Mouse (Mus musculus): ENCODE results near the gene Fam234b.
A peak's percentile ranks its signal among the peaks of the same experiment; 100 is the strongest.

Fam234b gene

DNA sequence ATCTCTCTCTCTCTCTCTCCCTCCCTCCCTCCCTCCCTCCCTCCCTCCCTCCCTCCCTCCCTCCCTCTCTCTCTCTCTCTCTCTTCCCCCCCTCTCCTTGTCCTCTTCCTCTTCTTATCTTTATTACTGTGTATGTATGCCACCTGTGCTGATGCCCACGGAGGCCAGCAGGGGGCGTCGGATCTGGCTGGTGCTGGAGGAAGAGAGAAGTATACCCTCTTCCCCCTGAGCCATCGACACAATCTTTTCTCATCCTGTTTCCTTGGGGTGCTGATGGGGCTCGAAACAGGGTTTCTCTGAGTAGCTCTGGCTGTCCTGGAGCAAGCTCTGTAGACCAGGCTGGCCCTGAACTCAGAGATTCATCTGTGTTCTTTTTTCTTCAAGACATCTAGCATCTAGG lies 14.9 kb upstream of the Fam234b start:
- DNase-seq (ENCODE audit: low read depth, low spot score), result peak; percentile 70

DNA sequence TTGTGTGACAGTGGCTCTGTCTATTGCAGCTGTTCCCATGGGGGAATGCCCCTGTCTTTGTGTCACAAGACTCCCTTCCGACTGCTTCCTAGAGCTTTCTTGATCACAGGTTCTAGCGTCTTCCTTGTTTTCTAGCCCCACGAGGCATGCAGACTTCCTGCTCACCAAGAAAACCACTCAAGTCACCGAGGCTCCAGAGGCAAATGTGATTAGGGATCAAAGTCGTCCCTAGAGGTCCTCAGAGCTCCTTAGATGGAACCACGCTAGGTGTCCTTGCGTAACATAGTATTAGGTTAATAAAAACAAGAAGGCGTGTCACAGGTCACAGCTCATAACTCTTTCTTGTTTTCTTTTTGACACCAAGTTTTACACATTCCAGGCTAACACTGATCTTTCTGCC lies 13.8 kb upstream of the Fam234b start:
- no peak for DNase-seq (ENCODE audit: low read depth, low spot score)

DNA sequence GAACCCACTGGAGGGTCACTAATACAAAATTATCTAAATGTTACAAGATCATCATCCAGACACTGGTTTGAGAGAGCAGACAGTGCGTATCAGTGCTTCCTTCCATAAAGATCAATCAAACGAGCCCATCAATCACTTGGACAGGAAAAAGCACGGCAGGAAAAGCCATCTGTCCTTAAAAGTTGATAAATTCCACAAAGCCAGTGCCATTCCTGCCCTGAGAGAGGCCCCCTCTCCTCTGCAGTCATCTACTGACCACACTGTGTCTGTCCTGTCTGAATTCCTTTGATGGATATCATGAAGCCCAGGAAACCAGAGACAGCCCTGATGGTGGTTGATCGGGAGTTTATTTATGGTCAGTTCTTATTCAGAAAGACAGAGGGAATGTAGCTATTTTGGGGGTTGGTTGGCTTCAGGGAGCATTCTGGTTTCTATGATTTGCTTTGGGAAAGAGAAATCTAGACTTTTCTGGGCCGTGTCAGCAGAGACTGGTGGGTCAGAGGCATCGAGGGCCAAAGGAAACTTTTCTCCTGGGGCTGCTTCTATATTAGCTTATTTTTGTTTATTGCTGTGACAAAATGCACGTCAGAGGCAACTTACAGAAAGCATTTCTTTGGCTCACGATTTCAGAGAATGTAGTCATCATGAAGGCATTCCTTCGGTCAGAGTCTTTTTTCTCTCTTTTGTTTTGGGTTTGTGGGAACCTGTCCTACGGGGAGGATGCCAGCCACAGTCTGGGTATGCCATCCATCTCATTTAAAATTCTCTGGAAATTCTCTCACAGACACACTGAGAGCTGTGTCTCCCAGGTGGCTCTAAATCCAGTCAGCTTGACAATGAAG lies 10.5 kb upstream of the Fam234b start:
- DNase-seq (ENCODE audit: low read depth, low spot score), result no peak

DNA sequence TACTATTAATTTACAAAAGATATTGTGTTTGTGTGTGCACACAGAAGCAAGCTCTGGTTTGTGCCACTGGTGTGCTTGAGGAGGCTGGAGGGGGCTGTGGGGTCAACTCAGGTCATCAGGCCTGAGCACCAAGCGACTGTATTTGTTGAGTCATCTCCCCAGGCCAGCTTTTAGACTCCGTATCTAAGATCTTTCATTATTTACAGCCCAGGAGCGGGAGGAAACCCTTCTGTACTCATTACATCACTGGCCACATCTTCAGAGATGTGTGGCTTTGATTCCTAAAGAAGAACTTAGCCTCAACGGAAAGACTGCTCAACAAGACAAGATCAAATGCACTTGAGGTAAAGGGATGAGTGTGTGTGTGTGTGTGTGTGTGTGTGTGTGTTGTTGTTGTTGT lies 9.1 kb upstream of the Fam234b start:
- DNase-seq (ENCODE audit: low read depth, low spot score), result no peak

DNA sequence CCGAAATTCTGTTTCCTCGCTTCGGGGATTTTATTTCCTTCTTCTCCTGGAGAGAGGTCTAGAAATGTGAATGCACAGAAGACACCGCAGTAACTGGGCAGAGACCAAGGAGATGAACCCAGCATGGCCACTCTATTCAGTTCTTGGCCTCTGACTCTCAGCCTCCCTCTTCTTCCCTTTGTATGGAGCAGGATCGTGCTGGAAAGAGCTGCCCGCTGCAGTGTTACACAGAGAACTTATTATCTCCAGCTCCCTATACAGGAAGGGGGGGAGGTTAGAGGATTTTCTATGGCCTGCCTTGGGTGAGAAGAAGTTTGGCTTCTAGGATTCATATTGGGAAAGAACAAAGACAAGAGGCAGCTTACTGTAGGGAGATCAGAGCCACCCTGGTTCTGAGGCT lies 7.7 kb upstream of the Fam234b start:
- DNase-seq (ENCODE audit: low read depth, low spot score), result no peak

DNA sequence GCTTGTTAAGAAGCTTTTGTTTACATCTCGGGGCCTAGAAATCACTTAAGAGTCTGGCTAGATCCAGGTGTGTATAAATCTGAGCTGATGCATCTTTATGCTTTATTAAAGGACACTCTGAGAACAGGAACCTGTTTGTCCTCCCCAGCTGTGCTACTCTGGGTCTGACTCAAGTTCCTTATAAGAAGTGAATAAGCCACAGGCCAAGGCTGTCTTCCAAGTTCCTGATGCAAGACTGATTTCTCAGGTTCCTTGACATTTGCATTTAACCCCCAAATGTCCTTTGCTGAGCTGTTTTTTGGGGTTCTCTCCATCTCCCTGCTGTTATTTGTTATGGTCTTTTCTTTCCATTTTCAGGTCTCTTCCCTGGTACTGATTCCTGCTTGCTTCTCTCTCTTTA lies 5.9 kb upstream of the Fam234b start:
- DNase-seq (ENCODE audit: low read depth, low spot score), result no peak

DNA sequence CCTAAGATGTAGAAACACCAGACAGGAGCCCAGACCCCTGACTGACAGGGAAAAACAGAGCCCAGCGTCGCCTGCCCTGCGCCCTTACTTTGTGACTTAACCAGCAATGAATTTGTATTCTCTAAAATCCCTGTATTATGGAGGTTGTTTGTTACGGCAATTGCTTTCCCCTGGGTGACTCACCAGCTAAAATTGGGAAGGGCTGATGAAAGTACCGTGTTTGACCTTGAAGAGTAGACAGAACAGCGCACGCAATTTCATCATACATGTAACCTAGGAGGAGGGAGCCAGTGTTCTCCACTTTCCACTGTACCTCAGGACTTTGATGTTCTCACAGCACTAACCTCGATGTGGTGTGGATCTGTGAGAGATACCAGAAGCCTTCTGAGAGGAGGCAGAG lies 4.8 kb upstream of the Fam234b start:
- peak; percentile 21 for DNase-seq (ENCODE audit: low read depth, low spot score)

DNA sequence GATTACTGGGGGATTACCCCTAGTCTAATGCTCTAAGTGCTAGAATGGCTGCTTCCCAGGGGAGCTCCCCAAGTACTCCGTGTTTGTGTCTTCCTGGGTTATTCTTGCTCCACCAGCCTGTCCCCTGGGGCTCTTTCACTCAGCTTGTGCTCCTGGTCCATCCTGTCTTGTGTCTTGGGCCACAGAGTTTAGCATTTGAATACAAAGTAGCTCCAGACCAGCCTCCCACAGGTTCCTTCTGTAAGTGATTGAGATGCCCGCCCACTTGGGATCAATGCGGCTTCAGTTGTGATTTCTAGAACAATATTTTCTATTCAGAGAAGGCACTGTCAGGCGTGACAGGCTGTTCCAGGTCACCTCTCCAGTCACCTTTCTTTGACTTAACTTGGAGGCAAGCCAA lies 4.0 kb upstream of the Fam234b start:
- peak; percentile 77 for DNase-seq (ENCODE audit: low read depth, low spot score)

DNA sequence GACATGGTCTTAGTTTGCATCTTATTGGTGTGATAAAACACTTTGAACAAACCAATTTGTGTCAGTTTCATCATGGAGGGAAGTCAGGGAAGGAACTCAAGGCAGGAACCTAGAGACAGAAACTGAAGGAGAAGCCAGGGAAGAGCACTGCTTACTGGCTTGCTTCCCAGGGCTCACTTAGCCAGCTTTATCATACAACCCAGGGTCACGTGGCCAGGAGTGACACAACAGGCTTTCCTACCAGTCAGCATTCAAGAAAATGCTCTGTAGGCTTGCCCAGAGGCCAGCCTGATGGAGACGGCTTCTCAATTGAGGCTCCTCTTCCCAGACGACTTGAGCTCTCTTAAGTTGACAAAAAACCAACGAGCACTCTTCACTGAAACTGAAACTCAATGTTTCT lies 2.9 kb upstream of the Fam234b start:
- DNase-seq (ENCODE audit: low read depth, low spot score), result no peak

DNA sequence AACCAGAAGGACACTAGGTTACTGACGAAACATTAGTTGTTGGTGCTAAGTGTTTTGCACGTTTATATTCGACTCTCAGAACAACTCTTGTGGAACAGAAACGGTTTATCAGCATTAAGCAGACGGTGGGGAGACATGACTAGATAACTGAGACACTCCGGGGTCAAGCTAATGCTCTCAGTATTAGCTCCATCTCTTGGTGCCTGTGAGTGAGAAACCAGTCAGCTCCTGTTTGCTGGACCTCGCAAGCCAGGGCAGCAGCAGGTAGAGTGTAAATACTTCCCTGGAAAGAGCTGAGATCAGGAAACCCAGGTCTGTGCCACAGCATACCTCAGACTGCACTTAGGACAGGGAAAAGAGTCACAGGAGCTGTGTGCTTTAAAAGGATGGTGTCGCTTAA lies 1.1 kb upstream of the Fam234b start:
- DNase-seq (ENCODE audit: low read depth, low spot score), result no peak

DNA sequence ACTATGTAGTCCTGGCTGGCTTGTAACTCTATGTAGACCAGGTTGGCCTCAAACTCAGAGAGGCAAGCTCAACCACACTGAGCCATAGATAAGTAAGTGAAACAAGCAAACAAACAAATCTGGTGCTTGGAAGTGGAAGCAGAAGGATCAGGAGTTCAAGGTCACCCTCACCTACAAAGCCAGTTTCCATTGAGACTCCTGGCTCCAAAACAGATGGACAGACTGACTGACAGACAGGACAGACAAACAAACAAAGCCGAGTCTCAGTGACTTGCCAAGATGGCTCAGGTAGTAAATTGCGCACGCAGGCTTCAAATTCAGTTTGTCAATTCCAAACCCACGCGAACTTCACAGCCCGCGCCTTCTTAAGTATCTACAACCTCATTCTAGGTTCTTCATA lies 331 bp upstream of the Fam234b start:
- DNase-seq (ENCODE audit: low read depth, low spot score), result peak; percentile 42

DNA sequence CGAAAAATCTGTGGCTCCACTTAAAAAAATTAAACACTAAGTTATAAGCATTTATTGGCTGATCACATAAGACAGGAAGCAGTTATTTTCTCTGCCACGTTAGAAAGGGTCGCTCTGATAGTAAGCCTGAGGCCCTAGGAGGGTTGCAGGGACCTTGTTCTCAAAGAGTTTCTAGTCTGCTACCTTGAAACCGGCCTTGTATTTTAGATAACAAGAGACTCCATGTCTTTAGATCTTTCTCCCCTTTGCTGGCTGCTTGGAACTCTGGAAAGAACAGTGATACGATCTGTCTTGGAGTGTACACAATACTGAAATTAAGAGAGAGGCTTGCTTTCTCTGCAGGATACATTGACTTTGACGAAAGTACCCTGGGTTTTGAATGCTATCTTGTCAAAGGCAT lies 949 bp downstream of the Fam234b start:
- no peak for DNase-seq (ENCODE audit: low read depth, low spot score)

DNA sequence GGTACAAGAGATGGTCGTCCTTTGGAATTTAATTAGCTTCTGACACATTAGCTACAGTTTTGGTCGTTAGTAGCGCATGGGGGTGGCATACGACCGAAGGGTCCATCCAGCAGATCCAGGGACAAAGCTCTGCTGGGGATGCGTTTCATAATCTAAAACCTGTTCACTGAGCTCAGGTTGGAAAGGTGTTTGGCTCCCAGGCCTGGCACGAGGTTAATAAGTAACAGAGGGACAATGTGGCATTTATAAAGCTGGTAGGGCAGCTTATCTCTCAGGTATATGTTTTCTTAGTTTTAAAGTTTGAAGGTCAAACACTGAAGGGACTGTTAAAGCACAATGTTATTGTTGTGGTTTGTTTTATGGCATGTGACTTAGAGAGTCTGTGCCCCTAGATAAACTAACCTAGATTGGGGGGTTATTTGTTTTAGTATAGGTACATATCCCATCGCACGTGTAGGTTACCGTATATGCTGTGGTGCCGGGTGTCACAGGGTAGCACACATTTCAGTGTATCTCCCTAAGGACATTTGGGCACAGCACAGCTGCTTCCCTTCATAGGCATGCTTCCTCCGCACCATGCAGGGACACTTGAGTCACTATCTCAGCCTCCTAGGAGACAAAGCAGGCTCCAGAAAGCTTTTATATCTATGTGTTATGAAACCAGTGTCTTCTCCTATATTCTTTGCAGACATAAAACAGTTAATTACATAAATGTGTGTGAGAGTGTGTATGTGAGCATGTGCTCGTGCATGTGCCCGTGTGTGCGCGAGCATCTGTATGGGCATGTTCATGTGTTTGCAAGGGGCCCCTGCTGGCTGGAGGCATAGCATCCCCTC lies 2.6 kb downstream of the Fam234b start:
- no peak for DNase-seq (ENCODE audit: low read depth, low spot score)

DNA sequence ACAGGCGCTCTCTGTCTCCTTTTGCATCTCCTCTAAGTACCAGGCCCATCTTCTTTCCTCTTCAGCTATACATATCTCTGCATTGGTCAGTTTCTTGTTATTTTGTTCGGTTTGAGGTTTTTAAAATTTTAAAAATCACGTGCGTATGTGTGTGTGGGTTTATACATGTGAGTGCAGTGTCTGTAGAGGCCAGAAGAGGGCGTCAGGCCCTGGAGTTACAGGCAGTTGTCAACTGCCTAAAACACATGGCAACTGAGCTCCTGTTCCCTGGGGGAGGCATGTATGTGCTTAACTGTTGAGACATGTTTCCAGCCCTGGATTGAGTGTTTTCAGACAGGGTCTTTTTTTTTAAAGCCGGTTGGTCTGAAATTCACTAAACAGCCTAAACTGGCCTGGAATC lies 4.9 kb downstream of the Fam234b start:
- DNase-seq (ENCODE audit: low read depth, low spot score), result peak; percentile 81

DNA sequence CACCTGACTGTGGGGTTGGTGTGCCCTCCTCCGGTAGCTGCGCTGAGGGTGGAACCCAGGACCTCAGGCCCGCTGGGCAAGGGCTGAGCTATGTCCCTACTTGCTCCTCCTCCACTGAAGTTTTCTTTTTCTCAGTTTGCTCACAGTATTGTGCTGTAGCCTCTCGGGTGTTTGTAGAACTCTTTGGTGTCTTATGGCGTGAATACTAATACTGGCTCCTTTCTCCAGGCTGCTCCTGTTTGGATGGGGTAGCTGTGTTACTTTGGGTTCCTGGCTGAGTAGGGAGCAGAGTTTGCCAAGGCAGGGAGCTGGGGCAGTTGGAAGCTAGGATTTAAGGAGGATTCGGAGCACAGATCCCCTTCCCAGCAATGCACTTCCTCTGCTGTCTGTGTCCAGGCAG lies 6.0 kb downstream of the Fam234b start:
- DNase-seq (ENCODE audit: low read depth, low spot score), result no peak

DNA sequence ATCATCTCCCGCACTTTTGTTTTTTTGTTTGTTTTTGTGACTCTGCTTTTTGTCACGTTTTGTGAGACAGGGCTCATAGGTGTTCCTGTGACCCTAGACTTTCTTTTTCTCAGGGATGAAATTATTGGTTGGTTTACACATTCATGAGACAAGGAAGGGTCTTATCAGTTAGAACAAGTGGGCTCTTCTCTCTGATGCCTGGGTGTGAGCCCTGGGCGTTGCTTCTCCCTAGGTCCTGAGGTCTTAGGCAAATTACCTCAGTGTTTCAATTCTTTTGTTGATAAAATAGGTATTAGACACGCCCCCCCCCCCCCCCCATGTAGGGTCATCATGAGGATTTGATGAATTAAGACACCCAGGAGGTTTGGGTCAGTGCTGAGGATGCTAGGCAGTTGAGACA lies 7.1 kb downstream of the Fam234b start:
- DNase-seq (ENCODE audit: low read depth, low spot score), result no peak

DNA sequence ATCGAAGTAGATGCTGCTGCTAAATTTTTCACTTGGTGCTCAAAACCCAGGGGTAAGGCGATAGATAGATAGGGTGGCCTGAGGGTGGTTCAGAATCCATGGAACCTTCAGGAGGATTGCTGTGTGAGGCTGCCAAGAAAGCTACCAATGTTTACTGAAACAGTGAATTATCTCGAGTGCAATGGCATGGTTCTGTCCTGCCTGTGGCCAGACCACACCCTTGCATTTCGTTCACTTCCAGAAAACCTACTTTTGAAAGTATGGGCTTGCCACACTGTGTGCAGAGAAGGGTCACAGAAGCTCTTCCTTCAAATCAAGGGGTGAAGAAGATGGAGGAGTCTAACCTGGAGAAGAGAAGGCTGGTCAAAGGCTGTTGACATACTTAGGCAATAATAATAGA lies 8.0 kb downstream of the Fam234b start:
- DNase-seq (ENCODE audit: low read depth, low spot score), result no peak

DNA sequence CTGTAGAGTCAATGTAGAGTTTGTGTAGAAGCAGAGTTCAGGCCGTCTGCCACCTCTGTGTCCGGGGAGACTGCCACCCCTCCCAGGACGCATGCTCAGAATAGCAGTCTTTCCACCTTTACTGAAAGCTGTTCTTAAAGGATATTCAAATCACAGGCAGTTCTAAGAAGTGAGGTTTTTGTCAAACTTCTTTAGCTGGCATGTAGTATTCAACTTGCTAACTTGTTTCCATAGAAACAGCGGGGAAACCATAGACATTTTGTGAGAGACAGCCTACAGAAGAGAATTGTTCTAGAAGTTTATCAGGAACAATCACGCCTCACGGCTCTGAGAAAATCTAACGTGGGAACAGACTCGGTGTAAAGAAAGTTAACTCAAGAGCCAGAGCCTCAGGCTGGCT lies 9.1 kb downstream of the Fam234b start:
- no peak for DNase-seq (ENCODE audit: low read depth, low spot score)

DNA sequence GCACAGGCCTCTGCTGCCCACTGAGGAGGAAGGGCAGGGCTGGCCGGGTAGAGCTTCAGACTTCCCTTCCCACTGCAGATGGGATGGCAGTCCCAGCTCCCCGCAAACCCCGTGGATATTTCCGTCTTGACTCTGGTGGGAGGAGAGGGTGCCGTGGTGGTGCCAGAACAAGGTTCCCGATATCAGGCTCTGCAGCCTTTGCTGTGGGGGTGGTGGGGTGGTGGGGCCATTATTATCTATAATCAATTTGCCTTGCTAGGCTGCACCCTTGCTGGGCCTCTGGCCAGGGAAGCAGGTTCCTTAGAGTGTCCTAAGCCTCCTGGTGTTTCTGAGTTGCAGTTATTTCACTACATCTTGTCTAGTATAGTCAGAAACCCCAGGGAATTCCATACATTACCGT lies 13.4 kb downstream of the Fam234b start:
- no peak for DNase-seq (ENCODE audit: low read depth, low spot score)

DNA sequence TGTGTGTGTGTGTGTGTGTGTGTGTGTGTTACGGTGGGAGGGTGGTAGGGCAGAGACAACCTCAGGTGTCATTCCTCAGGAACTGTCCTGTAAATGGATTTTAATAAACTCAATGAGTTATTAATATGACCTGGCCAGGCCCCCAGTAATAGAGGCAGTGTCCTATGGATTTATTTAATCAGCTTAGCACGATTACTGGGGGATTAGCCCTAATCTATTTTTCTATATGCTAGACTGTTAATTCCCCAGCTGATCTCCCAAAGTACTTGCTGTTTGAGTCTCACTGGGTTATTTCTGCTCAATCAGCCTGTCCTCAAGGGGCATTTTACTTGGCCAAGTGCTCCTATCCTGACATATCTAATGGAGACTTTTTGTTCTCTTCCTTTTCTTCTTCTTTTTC lies 14.9 kb downstream of the Fam234b start:
- DNase-seq (ENCODE audit: low read depth, low spot score), result no peak

DNA sequence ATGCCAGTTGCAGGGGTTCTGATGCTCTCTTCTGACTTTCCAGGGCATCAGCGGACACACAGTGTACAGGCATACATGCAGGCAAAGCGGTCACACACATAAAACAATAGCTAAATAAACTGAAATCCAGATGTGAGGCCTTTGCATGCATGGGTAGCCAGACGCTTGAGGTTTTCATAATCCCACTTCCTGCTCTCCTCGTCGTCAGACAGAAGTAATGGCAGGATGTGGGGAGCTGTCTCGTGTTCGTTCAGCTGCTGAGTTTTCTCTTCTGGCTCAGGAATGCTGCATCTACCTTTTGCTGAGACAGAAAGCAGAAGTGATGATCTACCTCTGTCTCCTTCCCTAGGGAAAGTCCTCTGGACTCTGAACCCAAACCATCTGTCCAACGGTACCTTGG lies 20.6 kb downstream of the Fam234b start:
- DNase-seq (ENCODE audit: low read depth, low spot score), result no peak

DNA sequence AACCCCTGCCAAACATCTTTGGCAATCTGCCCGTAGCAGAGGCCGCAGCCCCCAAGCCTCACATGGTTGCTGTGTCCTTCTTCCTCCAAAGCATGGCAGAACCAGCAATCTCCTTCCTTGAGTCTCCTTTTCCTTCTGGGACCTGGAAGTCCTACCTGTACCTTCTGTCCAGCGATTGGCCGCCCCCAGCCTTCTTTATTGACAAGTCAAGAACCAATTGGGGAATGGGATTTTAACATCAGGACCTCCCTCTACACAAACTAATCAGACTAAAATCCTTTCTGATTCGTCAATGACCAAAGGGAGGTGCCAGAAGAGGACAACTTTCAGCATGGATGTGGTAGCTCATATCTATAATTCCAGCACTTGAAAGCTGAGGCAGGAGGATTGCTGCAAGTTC lies 22.1 kb downstream of the Fam234b start:
- peak; percentile 72 for DNase-seq (ENCODE audit: low read depth, low spot score)

DNA sequence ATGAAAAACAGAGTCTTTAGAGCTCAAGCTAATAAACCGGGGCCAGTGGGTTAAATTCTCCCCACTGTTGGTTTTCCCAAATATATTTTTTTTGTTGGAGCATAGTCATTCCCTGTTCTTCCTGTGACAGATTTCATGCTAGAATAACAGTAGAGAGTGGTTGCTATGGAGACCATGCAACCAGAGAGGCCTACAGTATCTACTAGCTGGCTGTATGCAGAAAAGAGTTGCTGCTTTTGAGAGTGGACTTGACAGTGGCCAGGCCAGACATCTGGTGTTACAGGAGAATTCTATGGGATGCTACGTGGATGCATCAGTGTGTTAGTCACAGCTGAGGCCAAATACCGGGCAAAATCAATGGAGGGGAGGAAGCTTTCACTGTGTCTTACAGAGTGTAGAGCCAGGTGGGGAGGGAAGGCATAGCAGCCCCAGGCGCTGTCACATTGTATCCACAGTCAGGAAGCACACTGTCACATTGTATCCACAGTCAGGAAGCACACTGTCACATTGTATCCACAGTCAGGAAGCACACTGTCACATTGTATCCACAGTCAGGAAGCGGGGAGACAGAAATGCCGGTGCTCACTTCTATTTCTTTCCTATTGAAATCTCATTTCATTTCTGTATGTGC lies 26.1 kb downstream of the Fam234b start:
- DNase-seq (ENCODE audit: low read depth, low spot score), result no peak

Data from R1 (cell line).